Mouse (Mus musculus): ENCODE results near the gene Gm20388. TPM values are rescaled to one million over a fixed set of nuclear protein-coding genes. Genes with fewer than 3 reads are reported as not detected.
A peak's percentile ranks its signal among the peaks of the same experiment; 100 is the strongest.
"Not testable (repeated sequence)": the region's sequence is repeated elsewhere in the genome, so short reads cannot be mapped to it uniquely, and the experiment has no call there.

The Gm20388 gene
- polyA plus RNA-seq, 1 experiment from 2014 or later, result 5.3 TPM

- Histone ChIP-seq H3K9ac (ENCODE audit: low read depth, low read length) (no peak overlapping the region), H3K4me2 (no peak overlapping the region), H3K27me3 (replicated peaks; ENCODE audit: control insufficient read depth, insufficient read depth, low read length) (peaks cover 18% of the 10 kb centered on the region; the same call in 1 of the 2 replicates), H3K36me3 (ENCODE audit: control insufficient read depth, insufficient read depth, low read length) (no peaks in the 10 kb centered on the region), H3K4me1 (replicated peaks; ENCODE audit: control insufficient read depth, insufficient read depth, low read length) (no peaks in the 10 kb centered on the region; the same call in 1 of the 2 replicates), H3K27ac (ENCODE audit: low read depth, low read length) (no peak overlapping the region), H3K4me3 (ENCODE audit: low read depth, low read length) (no peak overlapping the region), H3K9me3 (ENCODE audit: control insufficient read depth, low read length) (no peaks in the 10 kb centered on the region)
- ATAC-seq (replicated peaks; ENCODE audit: low FRiP score), result no peak
- DNase-seq (ENCODE audit: low spot score), result no peak
- 67% methylated on average over 18 of the region's 18 CpGs for WGBS
Observed at GRCm38 (mm10) chr8:121661631-121662357, 1751.2 kb downstream of the Gm20388 start.

DNA sequence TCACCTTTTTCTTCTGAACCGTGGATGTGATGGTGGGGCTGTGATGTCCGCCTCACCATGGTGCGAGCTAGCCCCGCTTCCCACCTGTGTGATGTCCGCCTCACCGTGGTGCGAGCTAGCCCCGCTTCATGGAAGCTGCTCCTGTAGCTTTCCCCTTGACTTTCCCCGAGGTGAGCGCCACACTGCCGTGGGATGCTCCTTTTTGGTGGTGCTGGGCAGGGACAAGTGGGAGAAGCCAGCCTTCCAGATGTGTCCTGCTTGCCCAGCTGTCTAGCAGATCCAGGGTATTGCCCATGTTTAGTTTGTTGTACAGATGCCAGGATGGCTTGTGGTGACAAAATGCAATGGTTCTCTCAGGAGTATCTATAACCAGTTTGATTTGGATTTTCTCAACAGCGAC, 1752.5 kb downstream of the Gm20388 start:
- H3K36me3 ChIP-seq (ENCODE audit: control insufficient read depth, insufficient read depth, low read length), result no peaks in the 10 kb centered on the region
- H3K27me3 ChIP-seq (replicated peaks; ENCODE audit: control insufficient read depth, insufficient read depth, low read length), result peaks cover 15% of the 10 kb centered on the region; the same call in 1 of the 2 replicates
- H3K4me3 ChIP-seq (ENCODE audit: low read depth, low read length), result no peak overlapping the region
- DNase-seq (ENCODE audit: low spot score), result no peak
- no peak overlapping the region for H3K4me2 ChIP-seq
- no peak overlapping the region for H3K27ac ChIP-seq (ENCODE audit: low read depth, low read length)
- H3K9me3 ChIP-seq (ENCODE audit: control insufficient read depth, low read length), result no peaks in the 10 kb centered on the region
- no peak overlapping the region for H3K9ac ChIP-seq (ENCODE audit: low read depth, low read length)
- no peaks in the 10 kb centered on the region; the same call in 1 of the 2 replicates for H3K4me1 ChIP-seq (replicated peaks; ENCODE audit: control insufficient read depth, insufficient read depth, low read length)
- no peak for ATAC-seq (replicated peaks; ENCODE audit: low FRiP score)
- 89% methylated on average over 12 of the region's 12 CpGs for WGBS

DNA sequence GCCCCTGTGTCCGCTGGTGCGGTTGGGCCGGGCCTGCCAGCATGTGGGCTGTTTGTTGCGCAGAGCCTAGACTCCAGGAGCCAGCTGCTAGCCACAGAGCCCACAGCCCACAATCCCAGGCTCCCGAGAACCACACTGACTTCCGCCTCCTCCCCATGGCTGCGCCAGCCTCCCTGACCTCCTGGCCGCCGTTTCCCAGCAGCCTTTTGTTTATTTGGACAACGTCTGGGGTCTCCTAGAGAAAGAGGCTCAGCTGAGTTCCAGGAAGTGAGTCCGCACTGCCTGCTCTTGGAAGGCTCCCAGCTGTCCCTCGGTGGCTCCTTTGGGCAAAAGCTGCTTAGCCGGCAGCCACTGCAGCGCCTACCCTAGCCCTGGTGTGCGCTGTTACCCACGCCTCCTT, 1754.7 kb downstream of the Gm20388 start:
- H3K36me3 ChIP-seq (ENCODE audit: control insufficient read depth, insufficient read depth, low read length), result no peaks in the 10 kb centered on the region
- peaks cover 20% of the 10 kb centered on the region for H3K27me3 ChIP-seq (replicated peaks; ENCODE audit: control insufficient read depth, insufficient read depth, low read length)
- WGBS, result 3% methylated on average over 16 of the region's 16 CpGs
- H3K27ac ChIP-seq (ENCODE audit: low read depth, low read length), result peak overlapping the region; percentile 82
- ATAC-seq (replicated peaks; ENCODE audit: low FRiP score) (peak; percentile 51), DNase-seq (ENCODE audit: low spot score) (peak; percentile 62)
- peak overlapping the region; percentile 22 for H3K4me3 ChIP-seq (ENCODE audit: low read depth, low read length)
- peaks cover 6% of the 10 kb centered on the region; the same call in 1 of the 2 replicates for H3K4me1 ChIP-seq (replicated peaks; ENCODE audit: control insufficient read depth, insufficient read depth, low read length)
- H3K4me2 ChIP-seq, result peak overlapping the region; percentile 52
- H3K9ac ChIP-seq (ENCODE audit: low read depth, low read length), result peak overlapping the region; percentile 37; the same call in 1 of the 2 replicates
- no peaks in the 10 kb centered on the region for H3K9me3 ChIP-seq (ENCODE audit: control insufficient read depth, low read length)

GRCm38 (mm10) chr8:121667936-121668500, 1757.4 kb downstream of the Gm20388 start:
- H3K27ac ChIP-seq (ENCODE audit: low read depth, low read length); DNase-seq (ENCODE audit: low spot score); H3K9ac ChIP-seq (ENCODE audit: low read depth, low read length); H3K36me3 ChIP-seq (ENCODE audit: control insufficient read depth, insufficient read depth, low read length); H3K4me3 ChIP-seq (ENCODE audit: low read depth, low read length); H3K4me1 ChIP-seq (replicated peaks; ENCODE audit: control insufficient read depth, insufficient read depth, low read length); H3K9me3 ChIP-seq (ENCODE audit: control insufficient read depth, low read length); H3K4me2 ChIP-seq; ATAC-seq (replicated peaks; ENCODE audit: low FRiP score): not testable (repeated sequence)
- WGBS, result 67% methylated on average over 9 of the region's 9 CpGs
- peaks cover 19% of the 10 kb centered on the region for H3K27me3 ChIP-seq (replicated peaks; ENCODE audit: control insufficient read depth, insufficient read depth, low read length)

DNA sequence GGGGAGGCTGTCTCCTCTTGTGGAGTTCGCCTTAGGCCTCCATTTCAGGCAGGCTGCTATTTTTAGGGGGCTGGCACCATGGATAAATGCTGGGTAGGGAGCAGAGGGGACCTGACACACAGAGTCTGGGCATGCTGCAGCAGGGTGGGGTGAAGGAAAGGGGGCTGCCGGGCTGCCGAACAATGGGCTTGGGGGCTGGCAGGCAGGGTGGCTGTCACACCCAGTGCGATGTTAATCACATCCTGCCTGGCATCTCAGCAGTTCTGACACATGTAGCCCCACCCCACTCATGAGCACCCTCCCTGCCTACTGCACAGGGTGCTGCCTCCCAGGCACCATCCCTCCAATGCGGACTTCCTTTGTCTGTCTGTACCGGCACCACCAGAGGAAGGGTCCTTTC, 1757.9 kb downstream of the Gm20388 start:
- no peak overlapping the region for H3K4me2 ChIP-seq
- peaks cover 6% of the 10 kb centered on the region; the same call in 1 of the 2 replicates for H3K4me1 ChIP-seq (replicated peaks; ENCODE audit: control insufficient read depth, insufficient read depth, low read length)
- H3K36me3 ChIP-seq (ENCODE audit: control insufficient read depth, insufficient read depth, low read length), result no peaks in the 10 kb centered on the region
- H3K27me3 ChIP-seq (replicated peaks; ENCODE audit: control insufficient read depth, insufficient read depth, low read length), result peaks cover 17% of the 10 kb centered on the region
- no peak for DNase-seq (ENCODE audit: low spot score)
- no peak overlapping the region for H3K9ac ChIP-seq (ENCODE audit: low read depth, low read length)
- WGBS, result 40% methylated on average over 6 of the region's 6 CpGs
- H3K4me3 ChIP-seq (ENCODE audit: low read depth, low read length), result no peak overlapping the region
- no peak for ATAC-seq (replicated peaks; ENCODE audit: low FRiP score)
- no peaks in the 10 kb centered on the region for H3K9me3 ChIP-seq (ENCODE audit: control insufficient read depth, low read length)
- H3K27ac ChIP-seq (ENCODE audit: low read depth, low read length), result no peak overlapping the region

DNA sequence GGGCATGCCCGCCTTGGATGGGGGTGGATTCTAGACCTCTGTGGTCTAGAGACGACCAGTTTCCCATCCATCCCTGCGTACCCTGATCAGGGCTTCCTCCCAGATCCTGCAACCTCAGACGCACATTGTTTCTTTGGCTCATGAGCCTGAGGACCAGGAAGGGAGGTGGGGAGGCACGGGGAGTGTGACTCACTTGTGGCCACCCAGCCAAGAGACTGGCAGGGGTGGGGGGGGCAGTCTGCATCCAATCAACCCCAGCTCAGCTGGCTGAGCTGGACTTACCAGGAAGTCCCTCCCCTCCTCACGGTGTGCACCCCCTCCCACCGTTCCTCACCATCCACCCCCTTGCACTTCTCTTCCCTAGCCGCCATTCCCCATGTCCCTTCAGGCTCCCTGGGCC, 1758.6 kb downstream of the Gm20388 start:
- H3K4me2 ChIP-seq, result no peak overlapping the region
- ATAC-seq (replicated peaks; ENCODE audit: low FRiP score) (no peak), DNase-seq (ENCODE audit: low spot score) (no peak)
- WGBS, result 9% methylated on average over 8 of the region's 8 CpGs
- no peak overlapping the region for H3K9ac ChIP-seq (ENCODE audit: low read depth, low read length)
- peaks cover 17% of the 10 kb centered on the region for H3K27me3 ChIP-seq (replicated peaks; ENCODE audit: control insufficient read depth, insufficient read depth, low read length)
- H3K4me3 ChIP-seq (ENCODE audit: low read depth, low read length), result no peak overlapping the region
- H3K36me3 ChIP-seq (ENCODE audit: control insufficient read depth, insufficient read depth, low read length), result no peaks in the 10 kb centered on the region
- no peak overlapping the region for H3K27ac ChIP-seq (ENCODE audit: low read depth, low read length)
- H3K9me3 ChIP-seq (ENCODE audit: control insufficient read depth, low read length), result no peaks in the 10 kb centered on the region
- peaks cover 6% of the 10 kb centered on the region; the same call in 1 of the 2 replicates for H3K4me1 ChIP-seq (replicated peaks; ENCODE audit: control insufficient read depth, insufficient read depth, low read length)

GRCm38 (mm10) chr8:121673153-121673552, 1762.5 kb downstream of the Gm20388 start:
- Histone ChIP-seq H3K27ac (ENCODE audit: low read depth, low read length) (no peak overlapping the region), H3K9me3 (ENCODE audit: control insufficient read depth, low read length) (no peaks in the 10 kb centered on the region), H3K36me3 (ENCODE audit: control insufficient read depth, insufficient read depth, low read length) (no peaks in the 10 kb centered on the region), H3K4me1 (replicated peaks; ENCODE audit: control insufficient read depth, insufficient read depth, low read length) (0 out of 2 replicates have a peak, but pooled peaks cover 6% of the 10 kb centered on the region), H3K27me3 (replicated peaks; ENCODE audit: control insufficient read depth, insufficient read depth, low read length) (peaks cover 10% of the 10 kb centered on the region; the same call in 1 of the 2 replicates), H3K4me2 (no peak overlapping the region), H3K4me3 (ENCODE audit: low read depth, low read length) (no peak overlapping the region), H3K9ac (ENCODE audit: low read depth, low read length) (no peak overlapping the region)
- no peak for DNase-seq (ENCODE audit: low spot score)
- ATAC-seq (replicated peaks; ENCODE audit: low FRiP score), result no peak
- 44% methylated on average over 4 of the region's 4 CpGs for WGBS

DNA sequence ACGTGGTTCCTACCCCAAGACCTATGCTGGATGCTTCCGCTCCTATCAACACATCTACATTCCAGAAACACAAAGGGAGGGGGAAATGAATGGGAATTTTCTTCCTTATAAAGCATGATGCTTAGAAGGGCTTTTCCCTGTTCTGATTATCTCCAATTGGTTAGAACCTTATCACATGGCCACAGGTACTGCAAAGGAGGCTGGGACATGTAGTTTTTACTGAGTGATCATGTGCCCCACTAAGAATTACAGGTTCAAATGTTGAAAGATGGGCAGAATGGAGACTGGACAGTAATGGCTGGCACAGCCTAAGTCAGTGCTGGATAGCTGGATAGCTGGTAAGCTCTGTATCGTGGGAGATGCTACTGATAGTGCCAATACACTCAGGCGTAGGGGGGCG, 1763.3 kb downstream of the Gm20388 start:
- WGBS, result 71% methylated on average over 5 of the region's 5 CpGs
- ATAC-seq (replicated peaks; ENCODE audit: low FRiP score), result no peak
- DNase-seq (ENCODE audit: low spot score), result no peak

More for the DNA sequence above, 1763.3 kb downstream of the Gm20388 start:
- Histone ChIP-seq H3K4me1 (replicated peaks; ENCODE audit: control insufficient read depth, insufficient read depth, low read length) (0 out of 2 replicates have a peak, but pooled peaks cover 3% of the 10 kb centered on the region), H3K4me3 (ENCODE audit: low read depth, low read length) (no peak overlapping the region), H3K4me2 (no peak overlapping the region), H3K9me3 (ENCODE audit: control insufficient read depth, low read length) (no peaks in the 10 kb centered on the region), H3K27ac (ENCODE audit: low read depth, low read length) (no peak overlapping the region), H3K27me3 (replicated peaks; ENCODE audit: control insufficient read depth, insufficient read depth, low read length) (0 out of 2 replicates have a peak, but pooled peaks cover 3% of the 10 kb centered on the region), H3K36me3 (ENCODE audit: control insufficient read depth, insufficient read depth, low read length) (no peaks in the 10 kb centered on the region), H3K9ac (ENCODE audit: low read depth, low read length) (no peak overlapping the region)
